Mouse (Mus musculus) brain, embryonic 14.5 days (tissue): Measurements from ENCODE around the gene Mrpl2.

Experiments
- CTCF ChIP-seq: fragments of 200-500 bp; IDR thresholded peaks from 2 replicates; pipeline ENCODE4 v1.5.1; 2012; ENCODE audit warnings: inconsistent platforms, mild to moderate bottlenecking, moderate library complexity, borderline replicate concordance; ENCODE audit not compliant: insufficient read depth, insufficient read length; ENCODE audit errors: extremely low read depth
- POLR2A ChIP-seq: fragments of 200-500 bp; IDR thresholded peaks from 2 replicates; pipeline ENCODE4 v1.6.1; 2012; ENCODE audit warnings: mild to moderate bottlenecking, inconsistent platforms, borderline replicate concordance; ENCODE audit not compliant: poor library complexity, insufficient read depth, insufficient read length, severe bottlenecking; ENCODE audit errors: extremely low read depth

- TF ChIP-seq POLR2A (no peak), CTCF (no peak)
These were observed 36.1 kb upstream of the Mrpl2 start for GRCm38 (mm10) chr17:46609721-46610514.
